ENCODE assay signal across 8 mouse cellular contexts in genomic region chr3:100702875-100703846, GRCm38 (mm10). TPM values are rescaled to one million over a fixed set of nuclear protein-coding genes. Genes with fewer than 3 reads are reported as not detected.
DNase-seq lines count a peak whose midpoint lies in the region; ATAC-seq and TF ChIP-seq lines count a peak whose summit lies in the region.

No protein-coding gene starts in this region.

- no peaks in the 10 kb centered on the region for H3K79me2 ChIP-seq in CH12.LX (replicated peaks; ENCODE audit: control insufficient read depth, extremely low read depth, insufficient read depth, poor library complexity, severe bottlenecking)

- in situ Hi-C loops in CH12.LX (cut with MboI; ENCODE audit: low pct_ligation_motif_present, low pct_unique_long_range_greater_than_20kb, low sequenced_read_pairs), result loop anchor here (5.0 kb wide), 1 partner anchor 64 kb away; no protein-coding TSS in a partner anchor

- no peaks in the 10 kb centered on the region for H3K36me3 ChIP-seq in heart, embryonic 10.5 days
- no peaks in the 10 kb centered on the region for H3K36me3 ChIP-seq in CH12.LX (replicated peaks in 1 of 2; ENCODE audit: control insufficient read depth in 1 of 2, insufficient read depth in 1 of 2, low read length in 1 of 2)
- no peaks in the 10 kb centered on the region for H3K36me3 ChIP-seq in heart, embryonic 13.5 days
- no peaks in the 10 kb centered on the region for H3K36me3 ChIP-seq in limb, embryonic 14.5 days (ENCODE audit: control insufficient read depth, insufficient read depth, low read length)

- H3K9ac ChIP-seq in CH12.LX (ENCODE audit: insufficient read depth, low read depth), result peak overlapping the region; percentile 9
- H3K9ac ChIP-seq in heart, embryonic 13.5 days, result peak overlapping the region; percentile 13; the same call in 1 of the 2 replicates
- no peak overlapping the region for H3K9ac ChIP-seq in limb, embryonic 14.5 days (ENCODE audit: low read depth, low read length, severe bottlenecking)

- peak overlapping the region; percentile 48; the same call in 1 of the 2 replicates for H3K27ac ChIP-seq in heart, embryonic 10.5 days
- peak overlapping the region; percentile 97 for H3K27ac ChIP-seq in CH12.LX (ENCODE audit: insufficient read depth, low read depth)
- H3K27ac ChIP-seq in heart, embryonic 13.5 days (replicated peaks), result peak overlapping the region; percentile 81
- no peak overlapping the region for H3K27ac ChIP-seq in limb, embryonic 14.5 days (replicated peaks; ENCODE audit: low read depth, low read length)

- no peak for TF ChIP-seq RAD21 in CH12.LX (IDR thresholded peaks at IDR 0.05; ENCODE audit: low read depth, low read length)

- no peaks in the 10 kb centered on the region for H3K27me3 ChIP-seq in heart, embryonic 10.5 days (ENCODE audit: insufficient read depth, poor library complexity, severe bottlenecking)
- H3K27me3 ChIP-seq in CH12.LX (replicated peaks), result no peaks in the 10 kb centered on the region
- H3K27me3 ChIP-seq in heart, embryonic 13.5 days (replicated peaks), result no peaks in the 10 kb centered on the region
- no peaks in the 10 kb centered on the region for H3K27me3 ChIP-seq in limb, embryonic 14.5 days (ENCODE audit: control insufficient read depth, insufficient read depth, low read length)

- no peaks in the 10 kb centered on the region for H3K9me3 ChIP-seq in heart, embryonic 10.5 days
- H3K9me3 ChIP-seq in CH12.LX (replicated peaks; ENCODE audit: low read length), result no peaks in the 10 kb centered on the region
- no peaks in the 10 kb centered on the region for H3K9me3 ChIP-seq in heart, embryonic 13.5 days
- H3K9me3 ChIP-seq in limb, embryonic 14.5 days (ENCODE audit: control insufficient read depth, low read length), result no peaks in the 10 kb centered on the region

- intact Hi-C loops in heart, postnatal 25 days (cut with DNase I), result no loop called here

- TF ChIP-seq POLR2A in CH12.LX (IDR thresholded peaks at IDR 0.05; ENCODE audit: low read depth, low read length), result peak; percentile 28; the same call in 1 of the 2 replicates
- TF ChIP-seq POLR2A in limb, embryonic 14.5 days (IDR thresholded peaks at IDR 0.05; ENCODE audit: borderline replicate concordance, extremely low read depth, insufficient read depth, insufficient read length), result no peak

- TF ChIP-seq EP300 in CH12.LX (IDR thresholded peaks at IDR 0.05; ENCODE audit: low read length), result peak; percentile 90

- peaks cover 34% of the 10 kb centered on the region for H3K4me1 ChIP-seq in heart, embryonic 10.5 days
- H3K4me1 ChIP-seq in CH12.LX (ENCODE audit: control insufficient read depth in 1 of 2, insufficient read depth in 2 of 2), result peaks cover 21 to 60% of the 10 kb centered on the region in 2 experiments
- H3K4me1 ChIP-seq in heart, embryonic 13.5 days, result peaks cover 56% of the 10 kb centered on the region
- H3K4me1 ChIP-seq in limb, embryonic 14.5 days (ENCODE audit: control insufficient read depth, insufficient read depth, low read length), result peaks cover 11% of the 10 kb centered on the region; the same call in 1 of the 2 replicates

- peak overlapping the region; percentile 94 for H3K4me2 ChIP-seq in CH12.LX (ENCODE audit: insufficient read depth, low read depth, poor library complexity, severe bottlenecking)
- H3K4me2 ChIP-seq in heart, embryonic 13.5 days, result peak overlapping the region; percentile 46
- no peak overlapping the region; the same call in 1 of the 2 replicates for H3K4me2 ChIP-seq in limb, embryonic 14.5 days (replicated peaks; ENCODE audit: low read depth, low read length, severe bottlenecking)

- dilution Hi-C loops in CH12.LX (cut with MboI; ENCODE audit: extremely low pct_ligation_motif_present, extremely low pct_unique_long_range_greater_than_20kb, low sequenced_read_pairs), result no loop called here

- no peak for DNase-seq in heart, embryonic 10.5 days (ENCODE audit: low spot score)
- DNase-seq in heart, postnatal 25 days (ENCODE audit: low spot score), result no peak
- peak; percentile 78 for DNase-seq in CH12.LX (ENCODE audit: extremely low read depth)
- peak; percentile 76 for DNase-seq in limb, embryonic 14.5 days (ENCODE audit: low spot score)
- no peak for DNase-seq in layer of hippocampus, postnatal 14 days (ENCODE audit: low spot score in 2 of 2)
- DNase-seq in cerebellum, adult 9-10 months, result no peak
- DNase-seq in testis, postnatal 10 days (ENCODE audit: low spot score), result no peak

- H3K4me3 ChIP-seq in heart, embryonic 10.5 days, result no peak overlapping the region
- peak overlapping the region; percentile 9 to 43 (median 33) for H3K4me3 ChIP-seq in CH12.LX (replicated peaks in 1 of 3; ENCODE audit: low read depth in 2 of 3, low read length in 2 of 3, poor library complexity in 1 of 3)
- peak overlapping the region; percentile 5; the same call in 1 of the 2 replicates for H3K4me3 ChIP-seq in heart, embryonic 13.5 days
- no peak overlapping the region for H3K4me3 ChIP-seq in limb, embryonic 14.5 days (replicated peaks; ENCODE audit: low read length)

- TF ChIP-seq CTCF in CH12.LX (conservative IDR thresholded peaks at IDR 0.05 in 1 of 2, IDR thresholded peaks at IDR 0.05 in 1 of 2; ENCODE audit: low read depth in 2 of 2, low read length in 2 of 2), result no peak

- no peak for ATAC-seq in heart, embryonic 13.5 days (ENCODE audit: extremely low read depth, insufficient number of reproducible peaks, low FRiP score, low TSS enrichment)
- ATAC-seq in limb, embryonic 14.5 days (ENCODE audit: low FRiP score, low read depth), result no peak

- WGBS in heart, embryonic 10.5 days, result 55% methylated on average over 15 of the region's 15 CpGs
- WGBS in heart, embryonic 13.5 days, result 29% methylated on average over 15 of the region's 15 CpGs
- WGBS in limb, embryonic 14.5 days, result 22% methylated on average over 15 of the region's 15 CpGs

TF ChIP-seq in CH12.LX, 34 proteins besides CTCF, POLR2A, EP300 and RAD21:
- TF ChIP-seq TCF12 (IDR thresholded peaks at IDR 0.05; ENCODE audit: low read depth, low read length) (peak; percentile 56), PAX5 (IDR thresholded peaks at IDR 0.05; ENCODE audit: low read length) (no peak), MAFK (IDR thresholded peaks at IDR 0.05; ENCODE audit: insufficient replicate concordance, low read length) (0 out of 2 replicates have a peak, but pooled peaks have one; percentile 5), ETS1 (conservative IDR thresholded peaks at IDR 0.05; ENCODE audit: low read depth, low read length) (peak; percentile 68), MAZ (IDR thresholded peaks at IDR 0.05; ENCODE audit: low read depth, low read length) (peak; percentile 72; the same call in 1 of the 2 replicates), ZMIZ1 (IDR thresholded peaks at IDR 0.05; ENCODE audit: low read depth, low read length) (no peak), BHLHE40 (IDR thresholded peaks at IDR 0.05; ENCODE audit: low read depth, low read length) (peak; percentile 64), NRF1 (IDR thresholded peaks at IDR 0.05; ENCODE audit: low read depth, low read length) (0 out of 2 replicates have a peak, but pooled peaks have one; percentile 9), JUN (IDR thresholded peaks at IDR 0.05; ENCODE audit: insufficient read depth, low read depth, low read length) (peak; percentile 83), IRF4 (IDR thresholded peaks at IDR 0.05; ENCODE audit: low read depth, low read length) (peak; percentile 92), JUND (conservative IDR thresholded peaks at IDR 0.05; ENCODE audit: low read depth, low read length) (peak; percentile 96), ELF1 (IDR thresholded peaks at IDR 0.05; ENCODE audit: low read depth, low read length) (peak; percentile 40; the same call in 1 of the 2 replicates), MEF2A (IDR thresholded peaks at IDR 0.05; ENCODE audit: borderline replicate concordance, low read depth, low read length) (peak; percentile 82), SMC3 (IDR thresholded peaks at IDR 0.05; ENCODE audit: low read depth, low read length) (no peak), RCOR1 (conservative IDR thresholded peaks at IDR 0.05; ENCODE audit: low read depth, low read length) (peak; percentile 75; the same call in 1 of the 2 replicates)
TF ChIP-seq in CH12.LX: peak in this region for 12.

RNA-seq across cellular contexts. Expression of gene Man1a2, which starts 17.9 kb away (rescaled TPM):
- polyA plus RNA-seq in heart, embryonic 10.5 days (2016; fragmentation: Nextera tagmentation; extraction: Ambion mirVana), result 59.4 and 75.5 TPM in 2 replicates
- 10 to 100 TPM; 52.8 to 53.8 TPM for total RNA-seq in heart, postnatal 25 days (2021)
- total RNA-seq in CH12.LX (2012; rRNA removed), result 47.7 and 53.5 TPM in 2 replicates
- 31.1 and 33.4 TPM in 2 replicates for total RNA-seq in CH12.LX (2014; rRNA removed)
- 73.6 and 83.7 TPM in 2 replicates for polyA plus RNA-seq in CH12.LX (2012; ENCODE audit: insufficient read length, low read depth)
- polyA plus RNA-seq in heart, embryonic 13.5 days (2015; fragmentation: Nextera tagmentation; extraction: Ambion mirVana), result 46.7 and 54.2 TPM in 2 replicates
- polyA plus RNA-seq in limb, embryonic 14.5 days (2012; rRNA removed), result 16.6 and 16.8 TPM in 2 replicates
- 87.1 and 95.4 TPM in 2 replicates for polyA plus RNA-seq in limb, embryonic 14.5 days (2014; fragmentation: Nextera tagmentation; extraction: Ambion mirVana)
- total RNA-seq in layer of hippocampus, postnatal 14 days (2021), result 100 to 1,000 TPM; 124 to 128 TPM

Comparison
In these comparisons a context has a peak if more than half of its experiments do, and no peak if none do; other contexts are left out.
1. H3K4me3 ChIP-seq: peak in CH12.LX (3 of 3) and heart, embryonic 13.5 days (single experiment); none in heart, embryonic 10.5 days (single experiment) and limb, embryonic 14.5 days (single experiment).
2. DNase-seq: peak in CH12.LX (single experiment) and limb, embryonic 14.5 days (single experiment); none in heart, embryonic 10.5 days (single experiment), heart, postnatal 25 days (single experiment), layer of hippocampus, postnatal 14 days (0 of 2), cerebellum, adult 9-10 months (single experiment) and testis, postnatal 10 days (single experiment).